Mouse (Mus musculus): ENCODE data around the gene Klc4. TPM values are rescaled to one million over a fixed set of nuclear protein-coding genes. Genes with fewer than 3 reads are reported as not detected.

Klc4 gene
- total RNA-seq, 2 experiments from 2014 or later: 19.0 to 19.7 TPM

GRCm38 (mm10) chr17:46619683-46620357, 26.0 kb downstream of the Klc4 start:
- DNase-seq: no peak

GRCm38 (mm10) chr17:46618769-46619682, 26.8 kb downstream of the Klc4 start:
- no peak for DNase-seq

GRCm38 (mm10) chr17:46618394-46618768, 27.4 kb downstream of the Klc4 start:
- DNase-seq: no peak

GRCm38 (mm10) chr17:46617799-46618198, 28.0 kb downstream of the Klc4 start:
- DNase-seq: no peak

- DNase-seq: no peak
Measured at GRCm38 (mm10) chr17:46613229-46613628, 32.6 kb downstream of the Klc4 start.

GRCm38 (mm10) chr17:46612820-46613219, 33.0 kb downstream of the Klc4 start:
- DNase-seq: no peak

- DNase-seq: no peak
Measured at GRCm38 (mm10) chr17:46612189-46612588, 33.6 kb downstream of the Klc4 start.

GRCm38 (mm10) chr17:46611316-46611715, 34.5 kb downstream of the Klc4 start:
- DNase-seq: no peak

- DNase-seq: no peak
Measured at GRCm38 (mm10) chr17:46609721-46610514, 35.9 kb downstream of the Klc4 start.

GRCm38 (mm10) chr17:46605987-46606386, 39.8 kb downstream of the Klc4 start:
- no peak for DNase-seq

- DNase-seq: no peak
Measured at GRCm38 (mm10) chr17:46605126-46605525, 40.7 kb downstream of the Klc4 start.

GRCm38 (mm10) chr17:46603229-46603628, 42.6 kb downstream of the Klc4 start:
- DNase-seq: no peak

- no peak for DNase-seq
Measured at GRCm38 (mm10) chr17:46602212-46602611, 43.6 kb downstream of the Klc4 start.

GRCm38 (mm10) chr17:46600569-46600968, 45.3 kb downstream of the Klc4 start:
- no peak for DNase-seq

GRCm38 (mm10) chr17:46598963-46599362, 46.9 kb downstream of the Klc4 start:
- DNase-seq: no peak

GRCm38 (mm10) chr17:46597956-46598355, 47.9 kb downstream of the Klc4 start:
- no peak for DNase-seq

- no peak for DNase-seq
Measured at GRCm38 (mm10) chr17:46595336-46595735, 50.5 kb downstream of the Klc4 start.

GRCm38 (mm10) chr17:46594606-46595005, 51.2 kb downstream of the Klc4 start:
- no peak for DNase-seq

- no peak for DNase-seq
Measured at GRCm38 (mm10) chr17:46593124-46593523, 52.7 kb downstream of the Klc4 start.

GRCm38 (mm10) chr17:46591406-46591805, 54.4 kb downstream of the Klc4 start:
- no peak for DNase-seq

- DNase-seq: no peak
Measured at GRCm38 (mm10) chr17:46590439-46590838, 55.4 kb downstream of the Klc4 start.

GRCm38 (mm10) chr17:46589635-46590314, 56.0 kb downstream of the Klc4 start:
- no peak for DNase-seq

Data from layer of hippocampus, postnatal 36 days (tissue).